Mouse (Mus musculus): Measurements from ENCODE around the gene 0610040J01Rik. TPM values are rescaled to one million over a fixed set of nuclear protein-coding genes. Genes with fewer than 3 reads are reported as not detected.

Gene 0610040J01Rik
- polyA plus RNA-seq, 1 experiment from 2014 or later, result 25.6 TPM

Other genes starting within 250 kb of the 0610040J01Rik start
- 0.04 TPM in 1 of 2 replicates, not detected in the other for gene Nwd2, start 163.3 kb upstream of the 0610040J01Rik start, polyA plus RNA-seq (2015; fragmentation: Nextera tagmentation; extraction: Ambion mirVana)
- gene Rell1, start 156.5 kb downstream of the 0610040J01Rik start, polyA plus RNA-seq (2015; fragmentation: Nextera tagmentation; extraction: Ambion mirVana), result 8.9 and 9.1 TPM in 2 replicates

Measured in liver, embryonic 16.5 days (tissue).